Mouse (Mus musculus): ENCODE results near the gene Cyp2f2.
A peak's percentile ranks its signal among the peaks of the same experiment; 100 is the strongest.

The Cyp2f2 gene

DNA sequence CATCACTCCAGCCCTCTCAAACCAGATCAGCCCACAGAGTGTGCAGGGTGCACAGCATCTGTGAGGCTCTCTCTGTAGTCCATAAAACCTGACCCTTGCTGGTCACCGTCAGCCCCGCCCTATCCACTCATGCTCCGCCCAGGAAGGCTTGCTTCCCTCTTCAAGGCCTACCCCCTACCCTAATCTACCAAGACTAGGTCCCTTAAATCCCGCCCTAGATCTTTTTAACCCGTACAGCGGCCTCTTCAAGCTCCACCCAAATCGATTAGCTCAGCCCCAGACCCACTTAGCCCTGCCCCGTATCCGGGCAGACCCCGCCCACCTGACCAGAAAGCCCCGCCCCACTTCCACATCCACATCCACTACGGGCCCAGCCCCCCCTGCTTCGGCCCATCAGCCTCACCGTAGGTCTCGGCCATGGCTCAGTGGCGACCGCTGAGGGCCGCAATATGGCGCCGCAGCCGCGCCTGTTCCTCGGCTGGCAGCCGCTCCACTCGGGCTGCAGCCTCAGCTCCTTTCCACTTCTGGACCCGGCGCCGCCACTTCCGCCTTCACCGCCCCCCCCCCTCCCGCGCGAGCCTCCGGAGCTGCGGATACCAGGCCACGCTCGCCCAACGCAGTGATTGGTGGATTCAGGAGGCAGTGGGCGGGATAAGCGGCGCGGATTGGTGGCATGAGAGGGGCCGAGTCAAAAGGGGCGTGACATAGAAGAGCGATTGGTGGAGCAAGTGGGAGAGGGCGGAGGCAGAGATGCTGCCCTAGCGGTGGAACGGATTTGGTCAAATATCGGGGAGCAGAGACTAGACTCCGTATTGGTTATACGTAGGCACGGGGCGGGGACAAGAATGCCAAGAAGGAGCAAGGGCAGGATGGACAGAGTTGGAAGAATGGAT is 58.9 kb downstream of the Cyp2f2 start, which contains the start of gene Rab4b:
Gene Rab4b (minus strand): TSS at position 573 of the 893 bp plus-strand sequence.
- DNase-seq (ENCODE audit: low spot score in 2 of 2) = peak; percentile 98 to 99

DNA sequence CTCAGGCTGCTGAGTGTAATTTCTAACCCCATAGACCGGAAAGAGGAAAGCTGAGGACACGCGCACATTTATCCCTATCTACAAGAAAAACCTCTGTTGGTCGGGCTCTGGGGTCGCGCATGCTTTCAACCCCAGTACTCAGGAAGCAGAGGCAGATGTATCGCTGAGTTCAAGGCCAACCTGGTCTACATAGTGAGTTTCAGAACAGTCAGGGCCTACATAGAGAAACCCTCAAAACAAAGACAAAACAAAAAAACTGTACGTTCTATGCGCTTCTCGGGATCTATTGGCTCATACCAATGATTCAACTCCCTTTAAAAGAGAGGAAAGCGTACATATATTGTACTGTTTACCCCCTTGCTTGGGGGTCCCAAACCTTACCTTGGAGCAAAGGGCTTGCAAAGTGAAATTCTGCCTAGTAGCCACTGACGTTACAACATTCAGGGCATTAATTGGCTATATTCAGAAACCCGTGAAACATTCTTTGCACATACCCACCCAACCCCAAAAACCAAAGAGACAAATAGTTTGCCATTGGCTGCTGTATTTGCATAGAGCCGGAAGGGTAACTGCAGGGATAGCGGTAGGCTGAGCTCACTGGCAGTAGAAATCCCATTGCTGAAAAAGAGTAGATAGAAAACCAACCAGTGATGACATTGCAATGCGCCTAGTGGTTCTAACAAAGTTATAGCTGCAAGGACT is 59.7 kb downstream of the Cyp2f2 start:
- no peak for DNase-seq (ENCODE audit: low spot score in 2 of 2)

DNA sequence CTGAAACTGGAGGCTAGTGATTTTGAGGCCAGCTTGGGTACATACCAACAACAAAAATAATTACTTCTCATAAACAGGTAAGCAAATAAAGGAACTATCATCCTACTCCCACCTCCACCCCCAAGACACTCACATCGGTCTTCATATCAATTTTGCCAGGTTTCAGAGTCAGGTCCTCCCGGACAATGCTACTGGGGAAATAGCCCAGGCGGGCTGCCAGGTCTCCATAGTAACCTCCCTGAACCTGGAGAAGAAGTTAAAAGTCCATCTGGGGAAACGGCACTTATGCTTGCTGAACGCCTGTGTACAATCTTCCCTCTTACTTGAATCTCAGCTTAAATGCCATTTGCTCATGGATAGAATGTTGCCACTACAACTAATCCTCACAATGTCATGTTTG is 60.3 kb downstream of the Cyp2f2 start:
- DNase-seq (ENCODE audit: low spot score in 2 of 2) = no peak

DNA sequence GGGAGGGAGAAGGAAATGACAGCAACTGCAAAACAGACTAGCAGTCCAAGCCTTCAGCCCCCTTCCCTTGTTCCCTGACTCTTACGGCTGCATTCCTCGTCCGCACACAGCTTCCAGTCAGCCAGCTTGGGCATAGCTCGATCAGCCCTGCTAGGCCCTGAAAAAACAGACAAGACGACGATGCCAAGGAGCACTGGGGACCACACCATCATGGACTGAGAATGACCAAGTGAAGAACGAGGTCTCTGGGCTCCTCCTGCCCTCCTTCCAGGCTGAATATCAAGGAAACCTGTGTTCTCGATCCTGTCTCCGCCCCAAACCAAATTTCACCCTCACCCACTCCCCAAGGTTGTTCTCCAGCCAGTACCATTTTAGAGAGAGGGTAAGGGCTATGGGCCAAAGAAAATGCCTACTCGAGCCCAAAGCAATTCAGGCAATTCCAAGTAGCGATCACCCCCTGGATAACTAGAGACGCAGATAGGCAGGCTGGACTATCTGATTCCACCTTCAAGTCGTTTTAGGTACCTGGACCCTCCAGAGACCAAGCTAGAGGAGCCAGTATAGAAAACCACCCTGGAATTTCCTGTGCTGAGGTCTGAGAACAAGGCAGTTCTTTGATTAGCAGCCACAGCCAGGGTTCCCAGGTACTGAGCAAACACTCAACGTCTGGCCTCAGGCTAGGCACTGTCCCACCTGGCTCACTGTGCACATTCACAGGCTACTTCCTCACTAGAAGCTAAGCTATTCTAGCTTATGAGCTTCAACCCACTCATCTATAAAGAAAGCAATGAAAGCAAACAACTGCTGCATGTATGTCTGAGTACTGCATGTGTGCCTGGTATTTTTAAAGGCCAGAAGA is 61.4 kb downstream of the Cyp2f2 start, which contains the start of the genes Gm21983 and Mia:
Gene Gm21983 (minus strand): TSS at position 250 of the 859 bp plus-strand sequence.
Gene Mia (minus strand): TSS at position 321 of the 859 bp plus-strand sequence.
- DNase-seq (ENCODE audit: low spot score in 2 of 2) = no peak

DNA sequence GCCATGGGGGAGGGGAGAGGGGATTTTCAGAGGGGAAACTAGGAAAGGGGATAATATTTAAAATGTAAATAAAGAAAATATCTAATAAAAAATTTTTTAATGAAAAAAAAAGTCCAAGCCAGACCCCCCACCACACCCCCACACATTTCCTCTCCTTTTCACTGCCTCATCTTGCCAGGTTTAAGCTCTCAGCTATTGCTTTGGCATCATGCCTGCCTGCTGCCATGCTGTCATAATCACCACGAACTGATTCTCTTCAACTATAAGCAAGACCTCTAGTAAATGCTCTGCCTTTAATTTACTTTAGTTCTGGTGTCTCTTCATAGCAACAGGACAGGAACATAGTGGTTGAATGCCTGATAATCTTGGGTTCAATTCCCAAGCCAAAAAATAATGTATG is 62.8 kb downstream of the Cyp2f2 start:
- no peak for DNase-seq (ENCODE audit: low spot score in 2 of 2)

Data from frontal cortex, postnatal 25 days (tissue).